Mouse (Mus musculus) E14TG2a.4 (cell line): ENCODE results near the gene Clasrp.
A peak's percentile ranks its signal among the peaks of the same experiment; 100 is the strongest.

Source experiments
- H3K27me3 ChIP-seq: 2 replicates; pipeline ENCODE4 v1.6.1; 2014; ENCODE audit warnings: low read length, control low read depth; ENCODE audit not compliant: insufficient read depth
- H3K36me3 ChIP-seq: 2 replicates; pipeline ENCODE4 v1.6.1; 2014; ENCODE audit warnings: low read length, control low read depth; ENCODE audit not compliant: insufficient read depth
- H3K4me1 ChIP-seq: replicated peaks from 2 replicates; pipeline ENCODE4 v1.6.1; 2014; ENCODE audit warnings: low read depth, low read length, control low read depth
- H3K4me3 ChIP-seq: replicated peaks from 2 replicates; pipeline ENCODE4 v1.5.1; 2014; ENCODE audit warnings: mild to moderate bottlenecking, low read length
- H3K9me3 ChIP-seq: 2 replicates; pipeline ENCODE4 v1.6.1; 2014; ENCODE audit warnings: low read length, control low read depth
- CTCF ChIP-seq: conservative IDR thresholded peaks from 2 replicates; pipeline ENCODE4 v1.5.1; 2014; ENCODE audit warnings: low read length
- NANOG ChIP-seq: IDR thresholded peaks from 2 replicates; pipeline ENCODE4 v1.6.1; 2014; ENCODE audit warnings: borderline replicate concordance, low read length, mixed read lengths
- POU5F1 ChIP-seq: IDR thresholded peaks from 2 replicates; pipeline ENCODE4 v1.6.1; 2014; ENCODE audit warnings: low read length, borderline replicate concordance

The Clasrp gene

GRCm38 (mm10) chr7:19593061-19593730 is 11.1 kb downstream of the Clasrp start:
- H3K4me3 ChIP-seq: peak overlapping the region; percentile 30; the same call in 1 of the 2 replicates
- no peaks in the 10 kb centered on the region for H3K9me3 ChIP-seq
- no peaks in the 10 kb centered on the region for H3K27me3 ChIP-seq
- peaks cover 93% of the 10 kb centered on the region for H3K36me3 ChIP-seq
- TF ChIP-seq CTCF: no peak
- TF ChIP-seq POU5F1: no peak
- no peak for TF ChIP-seq NANOG
- peaks cover 87% of the 10 kb centered on the region for H3K4me1 ChIP-seq

- Histone ChIP-seq H3K27me3 (peaks cover 13% of the 10 kb centered on the region), H3K36me3 (peaks cover 92% of the 10 kb centered on the region), H3K9me3 (no peaks in the 10 kb centered on the region), H3K4me3 (no peak overlapping the region), H3K4me1 (peaks cover 85% of the 10 kb centered on the region)
- TF ChIP-seq POU5F1 (no peak), CTCF (peak; percentile 89)
Measured at GRCm38 (mm10) chr7:19589917-19590316, 14.4 kb downstream of the Clasrp start.

GRCm38 (mm10) chr7:19589207-19589606 is 15.1 kb downstream of the Clasrp start:
- Histone ChIP-seq H3K4me3 (no peak overlapping the region), H3K27me3 (peaks cover 13% of the 10 kb centered on the region), H3K9me3 (no peaks in the 10 kb centered on the region), H3K4me1 (peaks cover 85% of the 10 kb centered on the region), H3K36me3 (peaks cover 93% of the 10 kb centered on the region)
- TF ChIP-seq CTCF: peak; percentile 55
- no peak for TF ChIP-seq NANOG

GRCm38 (mm10) chr7:19586269-19586668 is 18.0 kb downstream of the Clasrp start:
- no peaks in the 10 kb centered on the region for H3K9me3 ChIP-seq
- peaks cover 87% of the 10 kb centered on the region for H3K36me3 ChIP-seq
- peaks cover 13% of the 10 kb centered on the region for H3K27me3 ChIP-seq
- no peak for TF ChIP-seq CTCF
- peak overlapping the region; percentile 76 for H3K4me3 ChIP-seq
- H3K4me1 ChIP-seq: peaks cover 84% of the 10 kb centered on the region

GRCm38 (mm10) chr7:19580634-19581033 is 23.7 kb downstream of the Clasrp start:
- peak overlapping the region; percentile 91 for H3K4me3 ChIP-seq
- no peak for TF ChIP-seq NANOG
- no peak for TF ChIP-seq POU5F1
- no peak for TF ChIP-seq CTCF
- peaks cover 96% of the 10 kb centered on the region for H3K4me1 ChIP-seq
- no peaks in the 10 kb centered on the region for H3K9me3 ChIP-seq
- peaks cover 75% of the 10 kb centered on the region for H3K36me3 ChIP-seq
- H3K27me3 ChIP-seq: no peaks in the 10 kb centered on the region

GRCm38 (mm10) chr7:19579751-19580150 is 24.5 kb downstream of the Clasrp start:
- no peaks in the 10 kb centered on the region for H3K9me3 ChIP-seq
- H3K27me3 ChIP-seq: no peaks in the 10 kb centered on the region
- peaks cover 96% of the 10 kb centered on the region for H3K4me1 ChIP-seq
- peak overlapping the region; percentile 91 for H3K4me3 ChIP-seq
- H3K36me3 ChIP-seq: peaks cover 67% of the 10 kb centered on the region
- TF ChIP-seq POU5F1 (no peak), CTCF (no peak), NANOG (no peak)

- no peaks in the 10 kb centered on the region for H3K9me3 ChIP-seq
- H3K4me3 ChIP-seq: peak overlapping the region; percentile 91
- peaks cover 90% of the 10 kb centered on the region for H3K4me1 ChIP-seq
- TF ChIP-seq CTCF (no peak), POU5F1 (no peak), NANOG (no peak)
- H3K27me3 ChIP-seq: no peaks in the 10 kb centered on the region
- H3K36me3 ChIP-seq: peaks cover 53% of the 10 kb centered on the region
Measured at GRCm38 (mm10) chr7:19578436-19578835, 25.9 kb downstream of the Clasrp start.

- no peak for TF ChIP-seq CTCF
- no peaks in the 10 kb centered on the region for H3K27me3 ChIP-seq
- peak overlapping the region; percentile 91 for H3K4me3 ChIP-seq
- H3K9me3 ChIP-seq: no peaks in the 10 kb centered on the region
- H3K36me3 ChIP-seq: peaks cover 49% of the 10 kb centered on the region
- peaks cover 86% of the 10 kb centered on the region for H3K4me1 ChIP-seq
Measured at GRCm38 (mm10) chr7:19577877-19578414, 26.3 kb downstream of the Clasrp start.
